Mouse (Mus musculus) G1E (cell line): ENCODE results near the gene Mbnl1. TPM values are rescaled to one million over a fixed set of nuclear protein-coding genes. Genes with fewer than 3 reads are reported as not detected.

Experiments used
- ATAC-seq: 2 replicates; pipeline ENCODE4 v1.8.0; 2016; ENCODE audit warnings: mild to moderate bottlenecking; ENCODE audit not compliant: insufficient number of reproducible peaks, poor library complexity, low FRiP score, severe bottlenecking; ENCODE audit errors: extremely low read depth
- DNase-seq: peaks from one replicate; pipeline ENCODE4 v3.0.0; 2012; ENCODE audit warnings: low spot score
- H3K27me3 ChIP-seq: 2 replicates; pipeline ENCODE4 v1.6.1; 2012; ENCODE audit warnings: mild to moderate bottlenecking, low read length, inconsistent platforms; ENCODE audit not compliant: insufficient read depth
- H3K36me3 ChIP-seq: replicated peaks from 2 replicates; pipeline ENCODE3; 2012; ENCODE audit warnings: mild to moderate bottlenecking, inconsistent platforms
- H3K4me1 ChIP-seq: 2 replicates; pipeline ENCODE4 v1.6.1; 2012; ENCODE audit warnings: low read depth, low read length, inconsistent platforms, mixed read lengths; ENCODE audit not compliant: insufficient read depth
- H3K4me3 ChIP-seq: 2 replicates; pipeline ENCODE4 v1.5.1; 2012; ENCODE audit warnings: low read depth, mild to moderate bottlenecking, inconsistent platforms, low read length, moderate library complexity, mixed read lengths
- H3K9me3 ChIP-seq: replicated peaks from 2 replicates; pipeline ENCODE4 v1.6.1; 2012; ENCODE audit warnings: inconsistent platforms
- CTCF ChIP-seq: IDR thresholded peaks from 2 replicates; pipeline ENCODE4 v1.5.1; 2012; ENCODE audit warnings: low read depth, low read length, inconsistent platforms, mixed read lengths
- GATA1 ChIP-seq: IDR thresholded peaks from 2 replicates; pipeline ENCODE4 v1.6.1; 2012; ENCODE audit warnings: borderline replicate concordance, low read length, inconsistent platforms, mixed read lengths
- GATA2 ChIP-seq: IDR thresholded peaks from 2 replicates; pipeline ENCODE4 v1.6.1; 2012; ENCODE audit warnings: low read depth, low read length, inconsistent platforms, borderline replicate concordance
- POLR2AphosphoS5 ChIP-seq: IDR thresholded peaks from 2 replicates; pipeline ENCODE4 v1.6.1; 2012; ENCODE audit warnings: low read depth, low read length, inconsistent platforms; ENCODE audit not compliant: insufficient replicate concordance
- TAL1 ChIP-seq: conservative IDR thresholded peaks from 2 replicates; pipeline ENCODE4 v1.6.1; 2012; ENCODE audit warnings: low read depth, low read length, inconsistent platforms, mixed read lengths
- polyA plus RNA-seq: library from polyadenylated mRNA; stranded (reverse); fragments of >175 nt; gene quantifications from 2 replicates; pipeline ENCODE4 v1.2.3, GENCODE M21; 2012
- total RNA-seq, 2 experiments: library from RNA; stranded (forward) in 1 of 2; stranded (reverse) in 1 of 2; fragments of 200-1000 nt in 1 of 2; fragments of >200 nt in 1 of 2; fragmentation: Nextera tagmentation in 1 of 2; gene quantifications; 2 replicates each; pipeline ENCODE4 v1.2.3; 2014 to 2017

The Mbnl1 gene
- total and polyA plus RNA-seq, 3 experiments = 131 to 879 (median 680) TPM

- Histone ChIP-seq H3K36me3 (peaks cover 59% of the 10 kb centered on the region), H3K4me1 (peaks cover 71% of the 10 kb centered on the region), H3K27me3 (no peaks in the 10 kb centered on the region), H3K9me3 (no peaks in the 10 kb centered on the region), H3K4me3 (no peak overlapping the region)
- no peak for ATAC-seq
- DNase-seq = no peak
- TF ChIP-seq CTCF = no peak
- TF ChIP-seq GATA2 = no peak
- TF ChIP-seq TAL1 = no peak
- no peak for TF ChIP-seq GATA1
- TF ChIP-seq POLR2AphosphoS5 = no peak
Observed at GRCm38 (mm10) chr3:60558252-60558862, 85.7 kb downstream of the Mbnl1 start.

- ATAC-seq (peak; percentile 97), DNase-seq (peak; percentile 26)
- no peak overlapping the region for H3K4me3 ChIP-seq
- TF ChIP-seq TAL1 (peak; percentile 34; the same call in 1 of the 2 replicates), CTCF (no peak)
- peaks cover 79% of the 10 kb centered on the region for H3K4me1 ChIP-seq
- peaks cover 67% of the 10 kb centered on the region for H3K36me3 ChIP-seq
- H3K9me3 ChIP-seq = no peaks in the 10 kb centered on the region
- no peaks in the 10 kb centered on the region for H3K27me3 ChIP-seq
Observed at GRCm38 (mm10) chr3:60559762-60560161, 87.1 kb downstream of the Mbnl1 start.

GRCm38 (mm10) chr3:60563529-60564243 is 91.1 kb downstream of the Mbnl1 start:
- no peaks in the 10 kb centered on the region for H3K27me3 ChIP-seq
- H3K36me3 ChIP-seq = peaks cover 64% of the 10 kb centered on the region
- H3K4me1 ChIP-seq = peaks cover 90% of the 10 kb centered on the region
- no peak overlapping the region for H3K4me3 ChIP-seq
- ATAC-seq = no peak
- no peak for TF ChIP-seq GATA2
- TF ChIP-seq CTCF = no peak
- TF ChIP-seq POLR2AphosphoS5 = no peak
- no peak for TF ChIP-seq TAL1
- TF ChIP-seq GATA1 = no peak
- no peaks in the 10 kb centered on the region for H3K9me3 ChIP-seq
- no peak for DNase-seq

GRCm38 (mm10) chr3:60564244-60564643 is 91.6 kb downstream of the Mbnl1 start:
- Histone ChIP-seq H3K27me3 (no peaks in the 10 kb centered on the region), H3K4me1 (peaks cover 89% of the 10 kb centered on the region), H3K9me3 (no peaks in the 10 kb centered on the region), H3K36me3 (peaks cover 61% of the 10 kb centered on the region), H3K4me3 (no peak overlapping the region)
- DNase-seq (no peak), ATAC-seq (no peak)
- TF ChIP-seq CTCF = no peak
- no peak for TF ChIP-seq POLR2AphosphoS5
- TF ChIP-seq GATA1 = no peak
- TF ChIP-seq TAL1 = no peak
- TF ChIP-seq GATA2 = no peak

GRCm38 (mm10) chr3:60565204-60565603 is 92.6 kb downstream of the Mbnl1 start:
- DNase-seq (no peak), ATAC-seq (no peak; the same call in 1 of the 2 replicates)
- H3K36me3 ChIP-seq = peaks cover 67% of the 10 kb centered on the region
- H3K27me3 ChIP-seq = no peaks in the 10 kb centered on the region
- H3K4me1 ChIP-seq = peaks cover 87% of the 10 kb centered on the region
- TF ChIP-seq CTCF (no peak), TAL1 (no peak), GATA1 (no peak), POLR2AphosphoS5 (no peak), GATA2 (no peak)
- H3K4me3 ChIP-seq = no peak overlapping the region
- no peaks in the 10 kb centered on the region for H3K9me3 ChIP-seq

- no peak for DNase-seq
- no peak overlapping the region for H3K4me3 ChIP-seq
- H3K4me1 ChIP-seq = peaks cover 87% of the 10 kb centered on the region
- no peak for TF ChIP-seq CTCF
- H3K36me3 ChIP-seq = peaks cover 64% of the 10 kb centered on the region
- H3K27me3 ChIP-seq = no peaks in the 10 kb centered on the region
- no peaks in the 10 kb centered on the region for H3K9me3 ChIP-seq
- ATAC-seq = no peak
Observed at GRCm38 (mm10) chr3:60565950-60566349, 93.3 kb downstream of the Mbnl1 start.
